Mouse (Mus musculus) left cerebral cortex, adult 9 months (tissue): ENCODE data around the gene Rpl10.
A peak's percentile ranks its signal among the peaks of the same experiment; 100 is the strongest.

Experiments used
- DNase-seq, 2 experiments: peaks; one replicate each; pipeline ENCODE4 v3.0.0; 2022; ENCODE audit warnings: low spot score in 2 of 2

Gene Rpl10

GRCm38 (mm10) chrX:74281041-74281731 is 10.6 kb downstream of the Rpl10 start:
- no peak for DNase-seq

- DNase-seq = peak in 1 of 2 experiments; percentile 59
These were observed 11.3 kb downstream of the Rpl10 start, which contains the start of the genes Taz and Dnase1l1 for GRCm38 (mm10) chrX:74281732-74282394. Gene Taz, plus strand, starts transcription at chrX:74281912. Gene Dnase1l1, minus strand, starts transcription at chrX:74282337.

GRCm38 (mm10) chrX:74282395-74283091 is 11.9 kb downstream of the Rpl10 start:
- DNase-seq = peak; percentile 70 to 86

- no peak for DNase-seq
These were observed 12.5 kb downstream of the Rpl10 start for GRCm38 (mm10) chrX:74283092-74283437.

- no peak for DNase-seq
These were observed 22.8 kb downstream of the Rpl10 start for GRCm38 (mm10) chrX:74293431-74293830.

GRCm38 (mm10) chrX:74296538-74297448 is 26.2 kb downstream of the Rpl10 start, which contains the start of gene Atp6ap1:
Gene Atp6ap1, plus strand, starts transcription at chrX:74297097.
- DNase-seq = peak; percentile 92 to 95

GRCm38 (mm10) chrX:74298348-74298747 is 27.7 kb downstream of the Rpl10 start:
- no peak for DNase-seq

GRCm38 (mm10) chrX:74299721-74300120 is 29.1 kb downstream of the Rpl10 start:
- no peak for DNase-seq

- DNase-seq = peak; percentile 42 to 66
These were observed 34.5 kb downstream of the Rpl10 start, which contains the start of gene Gdi1 for GRCm38 (mm10) chrX:74304867-74305700. Gene Gdi1, plus strand, starts transcription at chrX:74304998.

GRCm38 (mm10) chrX:74312540-74313464 is 42.2 kb downstream of the Rpl10 start, which contains the start of gene Fam50a:
Gene Fam50a, plus strand, starts transcription at chrX:74313033.
- DNase-seq = peak; percentile 80 to 89
